Mouse (Mus musculus): ENCODE measurements around the gene Rph3a. TPM values are rescaled to one million over a fixed set of nuclear protein-coding genes. Genes with fewer than 3 reads are reported as not detected.

Gene Rph3a
- polyA plus RNA-seq, 1 experiment from 2014 or later = not detected

GRCm38 (mm10) chr5:120972278-120972677, 37.6 kb downstream of the Rph3a start:
- H3K4me3 ChIP-seq = no peak overlapping the region
- no peak overlapping the region for H3K4me2 ChIP-seq
- no peaks in the 10 kb centered on the region for H3K9me3 ChIP-seq (replicated peaks)
- no peak overlapping the region for H3K9ac ChIP-seq
- H3K27me3 ChIP-seq = no peaks in the 10 kb centered on the region
- no peak overlapping the region for H3K27ac ChIP-seq
- no peak for ATAC-seq (replicated peaks; ENCODE audit: insufficient number of reproducible peaks, insufficient read depth, low FRiP score, low read depth)
- no peaks in the 10 kb centered on the region for H3K4me1 ChIP-seq (replicated peaks)
- 71% methylated on average over 6 of the region's 6 CpGs for WGBS
- H3K36me3 ChIP-seq = no peaks in the 10 kb centered on the region

GRCm38 (mm10) chr5:120971326-120971725, 38.6 kb downstream of the Rph3a start:
- no peak overlapping the region for H3K4me3 ChIP-seq
- H3K9me3 ChIP-seq (replicated peaks) = no peaks in the 10 kb centered on the region
- no peaks in the 10 kb centered on the region for H3K27me3 ChIP-seq
- no peak for ATAC-seq (replicated peaks; ENCODE audit: insufficient number of reproducible peaks, insufficient read depth, low FRiP score, low read depth)
- H3K36me3 ChIP-seq = no peaks in the 10 kb centered on the region
- H3K27ac ChIP-seq = no peak overlapping the region
- H3K4me2 ChIP-seq = no peak overlapping the region
- no peaks in the 10 kb centered on the region for H3K4me1 ChIP-seq (replicated peaks)
- H3K9ac ChIP-seq = no peak overlapping the region
- WGBS = 66% methylated on average over 1 of the region's 1 CpGs

- no peak for ATAC-seq (replicated peaks; ENCODE audit: insufficient number of reproducible peaks, insufficient read depth, low FRiP score, low read depth)
- H3K27ac ChIP-seq = no peak overlapping the region
- no peak overlapping the region for H3K9ac ChIP-seq
- WGBS = 41% methylated on average over 4 of the region's 4 CpGs
- H3K4me1 ChIP-seq (replicated peaks) = no peaks in the 10 kb centered on the region
- no peaks in the 10 kb centered on the region for H3K9me3 ChIP-seq (replicated peaks)
- H3K36me3 ChIP-seq = no peaks in the 10 kb centered on the region
- H3K4me2 ChIP-seq = no peak overlapping the region
- H3K4me3 ChIP-seq = no peak overlapping the region
- no peaks in the 10 kb centered on the region for H3K27me3 ChIP-seq
Observed at GRCm38 (mm10) chr5:120969703-120970102, 40.2 kb downstream of the Rph3a start.

- Histone ChIP-seq H3K27me3 (no peaks in the 10 kb centered on the region), H3K4me3 (no peak overlapping the region), H3K36me3 (no peaks in the 10 kb centered on the region), H3K4me2 (no peak overlapping the region), H3K27ac (no peak overlapping the region), H3K4me1 (replicated peaks) (no peaks in the 10 kb centered on the region), H3K9ac (no peak overlapping the region), H3K9me3 (replicated peaks) (no peaks in the 10 kb centered on the region)
- WGBS = 87% methylated on average over 8 of the region's 8 CpGs
- no peak for ATAC-seq (replicated peaks; ENCODE audit: insufficient number of reproducible peaks, insufficient read depth, low FRiP score, low read depth)
Observed at GRCm38 (mm10) chr5:120968799-120969198, 41.1 kb downstream of the Rph3a start.

GRCm38 (mm10) chr5:120968134-120968532, 41.8 kb downstream of the Rph3a start:
- Histone ChIP-seq H3K4me2 (no peak overlapping the region), H3K9me3 (replicated peaks) (no peaks in the 10 kb centered on the region), H3K27ac (no peak overlapping the region), H3K27me3 (no peaks in the 10 kb centered on the region), H3K9ac (no peak overlapping the region), H3K4me3 (no peak overlapping the region), H3K4me1 (replicated peaks) (no peaks in the 10 kb centered on the region), H3K36me3 (no peaks in the 10 kb centered on the region)
- ATAC-seq (replicated peaks; ENCODE audit: insufficient number of reproducible peaks, insufficient read depth, low FRiP score, low read depth) = no peak
- WGBS = 52% methylated on average over 4 of the region's 4 CpGs

- 68% methylated on average over 13 of the region's 13 CpGs for WGBS
- ATAC-seq (replicated peaks; ENCODE audit: insufficient number of reproducible peaks, insufficient read depth, low FRiP score, low read depth) = no peak
- Histone ChIP-seq H3K36me3 (no peaks in the 10 kb centered on the region), H3K27me3 (no peaks in the 10 kb centered on the region), H3K9ac (no peak overlapping the region), H3K4me2 (no peak overlapping the region), H3K4me1 (replicated peaks) (no peaks in the 10 kb centered on the region), H3K9me3 (replicated peaks) (no peaks in the 10 kb centered on the region), H3K27ac (no peak overlapping the region), H3K4me3 (no peak overlapping the region)
Observed at GRCm38 (mm10) chr5:120967355-120968133, 42.3 kb downstream of the Rph3a start.

GRCm38 (mm10) chr5:120966894-120967293, 43.0 kb downstream of the Rph3a start:
- Histone ChIP-seq H3K27ac (no peak overlapping the region), H3K9me3 (replicated peaks) (no peaks in the 10 kb centered on the region), H3K9ac (no peak overlapping the region), H3K4me3 (no peak overlapping the region), H3K4me2 (no peak overlapping the region), H3K27me3 (no peaks in the 10 kb centered on the region), H3K36me3 (no peaks in the 10 kb centered on the region), H3K4me1 (replicated peaks) (no peaks in the 10 kb centered on the region)
- ATAC-seq (replicated peaks; ENCODE audit: insufficient number of reproducible peaks, insufficient read depth, low FRiP score, low read depth) = no peak
- WGBS = 79% methylated on average over 8 of the region's 8 CpGs

- no peak for ATAC-seq (replicated peaks; ENCODE audit: insufficient number of reproducible peaks, insufficient read depth, low FRiP score, low read depth)
- WGBS = 70% methylated on average over 4 of the region's 4 CpGs
- Histone ChIP-seq H3K4me1 (replicated peaks) (no peaks in the 10 kb centered on the region), H3K9me3 (replicated peaks) (no peaks in the 10 kb centered on the region), H3K27ac (no peak overlapping the region), H3K4me2 (no peak overlapping the region), H3K4me3 (no peak overlapping the region), H3K27me3 (no peaks in the 10 kb centered on the region), H3K36me3 (no peaks in the 10 kb centered on the region), H3K9ac (no peak overlapping the region)
Observed at GRCm38 (mm10) chr5:120966156-120966555, 43.7 kb downstream of the Rph3a start.

- Histone ChIP-seq H3K4me2 (no peak overlapping the region), H3K27ac (no peak overlapping the region), H3K27me3 (no peaks in the 10 kb centered on the region), H3K36me3 (no peaks in the 10 kb centered on the region), H3K4me3 (no peak overlapping the region), H3K9me3 (replicated peaks) (no peaks in the 10 kb centered on the region), H3K9ac (no peak overlapping the region), H3K4me1 (replicated peaks) (no peaks in the 10 kb centered on the region)
- WGBS = 45% methylated on average over 4 of the region's 4 CpGs
- no peak for ATAC-seq (replicated peaks; ENCODE audit: insufficient number of reproducible peaks, insufficient read depth, low FRiP score, low read depth)
Observed at GRCm38 (mm10) chr5:120961004-120961403, 48.9 kb downstream of the Rph3a start.

GRCm38 (mm10) chr5:120953974-120954373, 55.9 kb downstream of the Rph3a start:
- no peak overlapping the region for H3K4me2 ChIP-seq
- H3K4me1 ChIP-seq (replicated peaks) = no peaks in the 10 kb centered on the region
- ATAC-seq (replicated peaks; ENCODE audit: insufficient number of reproducible peaks, insufficient read depth, low FRiP score, low read depth) = no peak
- no peaks in the 10 kb centered on the region for H3K27me3 ChIP-seq
- no peaks in the 10 kb centered on the region for H3K36me3 ChIP-seq
- no peak overlapping the region for H3K27ac ChIP-seq
- H3K9ac ChIP-seq = no peak overlapping the region
- WGBS = 18% methylated on average over 5 of the region's 5 CpGs
- H3K4me3 ChIP-seq = no peak overlapping the region
- no peaks in the 10 kb centered on the region for H3K9me3 ChIP-seq (replicated peaks)

- Histone ChIP-seq H3K9ac (no peak overlapping the region), H3K9me3 (replicated peaks) (no peaks in the 10 kb centered on the region), H3K4me3 (no peak overlapping the region), H3K4me2 (no peak overlapping the region), H3K4me1 (replicated peaks) (no peaks in the 10 kb centered on the region), H3K36me3 (no peaks in the 10 kb centered on the region), H3K27me3 (no peaks in the 10 kb centered on the region), H3K27ac (no peak overlapping the region)
- WGBS = 54% methylated on average over 10 of the region's 10 CpGs
- ATAC-seq (replicated peaks; ENCODE audit: insufficient number of reproducible peaks, insufficient read depth, low FRiP score, low read depth) = no peak
Observed at GRCm38 (mm10) chr5:120952242-120952770, 57.6 kb downstream of the Rph3a start.

GRCm38 (mm10) chr5:120942076-120942475, 67.8 kb downstream of the Rph3a start:
- H3K4me1 ChIP-seq (replicated peaks) = no peaks in the 10 kb centered on the region
- H3K9me3 ChIP-seq (replicated peaks) = no peaks in the 10 kb centered on the region
- H3K4me3 ChIP-seq = no peak overlapping the region
- H3K4me2 ChIP-seq = no peak overlapping the region
- H3K27me3 ChIP-seq = no peaks in the 10 kb centered on the region
- no peaks in the 10 kb centered on the region for H3K36me3 ChIP-seq
- no peak for ATAC-seq (replicated peaks; ENCODE audit: insufficient number of reproducible peaks, insufficient read depth, low FRiP score, low read depth)
- H3K9ac ChIP-seq = no peak overlapping the region
- 55% methylated on average over 10 of the region's 10 CpGs for WGBS
- H3K27ac ChIP-seq = no peak overlapping the region

All from heart, embryonic 15.5 days (tissue).